18 mouse cellular contexts compared by ENCODE assay signal in genomic region chr5:135471747-135472146, GRCm38 (mm10).
DNase-seq lines count a peak whose midpoint lies in the region; ATAC-seq and TF ChIP-seq lines count a peak whose summit lies in the region.
"Had no signal": no experiment of that assay in that cellular context is flagged by ENCODE, and none has a peak within 500 bp of the region (broad histone marks: within the 10 kb centered on the region; RNA-seq: fewer than 3 reads in every experiment).

No protein-coding gene starts in this region.

- TF ChIP-seq EP300 in liver, postnatal 0 days (IDR thresholded peaks at IDR 0.05; ENCODE audit: low read depth): no peak

- peaks cover 80% of the 10 kb centered on the region for H3K79me2 ChIP-seq in macrophage (ENCODE audit: inconsistent target)

- peak; percentile 35; the same call in 1 of the 2 replicates for ATAC-seq in liver, postnatal 0 days
- ATAC-seq in liver, embryonic 11.5 days (replicated peaks; ENCODE audit: low FRiP score): no peak
- ATAC-seq in hindbrain, embryonic 16.5 days: no peak
- ATAC-seq: activated CD4-positive, CD25-positive, alpha-beta regulatory T cell, adult 4 months; forebrain, embryonic 15.5 days; hindbrain, postnatal 0 days; Patski had no signal

- H3K27me3 ChIP-seq in liver, postnatal 0 days (ENCODE audit: insufficient read depth, low read length): no peaks in the 10 kb centered on the region
- H3K27me3 ChIP-seq in liver, embryonic 11.5 days (replicated peaks; ENCODE audit: control insufficient read depth, insufficient read depth, low read length): no peaks in the 10 kb centered on the region
- no peaks in the 10 kb centered on the region for H3K27me3 ChIP-seq in hindbrain, embryonic 16.5 days (replicated peaks; ENCODE audit: control insufficient read depth, insufficient read depth, low read length)
- H3K27me3 ChIP-seq: CH12.LX; embryonic facial prominence, embryonic 12.5 days; forebrain, embryonic 15.5 days; heart, embryonic 12.5 days; Patski had no signal

- H3K4me3 ChIP-seq in liver, postnatal 0 days (ENCODE audit: low read depth, low read length): no peak overlapping the region
- H3K4me3 ChIP-seq in liver, embryonic 11.5 days (ENCODE audit: low read depth, low read length): no peak overlapping the region
- H3K4me3 ChIP-seq in macrophage (ENCODE audit: inconsistent target): no peak overlapping the region
- no peak overlapping the region for H3K4me3 ChIP-seq in hindbrain, embryonic 16.5 days (ENCODE audit: low read length)
- H3K4me3 ChIP-seq: embryonic facial prominence, embryonic 12.5 days; forebrain, embryonic 15.5 days; heart, embryonic 12.5 days had no signal

- no peak overlapping the region for H3K9ac ChIP-seq in liver, postnatal 0 days (replicated peaks)
- no peak overlapping the region for H3K9ac ChIP-seq in liver, embryonic 11.5 days (ENCODE audit: low read depth, low read length)
- no peak overlapping the region for H3K9ac ChIP-seq in hindbrain, embryonic 16.5 days (ENCODE audit: low read depth, low read length)
- H3K9ac ChIP-seq: embryonic facial prominence, embryonic 12.5 days; forebrain, embryonic 15.5 days; heart, embryonic 12.5 days had no signal

- H3K27ac ChIP-seq in liver, postnatal 0 days (ENCODE audit: low read depth): peak overlapping the region; percentile 55
- no peak overlapping the region for H3K27ac ChIP-seq in liver, embryonic 11.5 days (ENCODE audit: low read depth, low read length)
- H3K27ac ChIP-seq in macrophage: peak overlapping the region; percentile 96
- H3K27ac ChIP-seq in hindbrain, embryonic 16.5 days (ENCODE audit: low read depth, low read length): no peak overlapping the region
- H3K27ac ChIP-seq: embryonic facial prominence, embryonic 12.5 days; forebrain, embryonic 15.5 days; hindbrain, postnatal 0 days had no signal

- no peaks in the 10 kb centered on the region for H3K36me3 ChIP-seq in liver, postnatal 0 days (replicated peaks; ENCODE audit: insufficient read depth, low read length)
- H3K36me3 ChIP-seq in liver, embryonic 11.5 days (ENCODE audit: control insufficient read depth, insufficient read depth, low read length): 0 out of 2 replicates have a peak, but pooled peaks cover 4% of the 10 kb centered on the region
- no peaks in the 10 kb centered on the region for H3K36me3 ChIP-seq in macrophage (ENCODE audit: inconsistent target)
- H3K36me3 ChIP-seq in hindbrain, embryonic 16.5 days (ENCODE audit: control insufficient read depth, insufficient read depth, low read length): 0 out of 2 replicates have a peak, but pooled peaks cover 3% of the 10 kb centered on the region

- 80% methylated on average over 4 of the region's 4 CpGs for WGBS in liver, postnatal 0 days (ENCODE audit: insufficient replicate concordance)
- 91% methylated on average over 4 of the region's 4 CpGs for WGBS in liver, embryonic 11.5 days
- WGBS in macrophage (ENCODE audit: missing documents): 32% methylated on average over 4 of the region's 4 CpGs
- WGBS in hindbrain, embryonic 16.5 days: 98% methylated on average over 4 of the region's 4 CpGs

- 0 out of 2 replicates have a peak, but pooled peaks cover 3% of the 10 kb centered on the region for H3K4me1 ChIP-seq in liver, postnatal 0 days (ENCODE audit: insufficient read depth)
- H3K4me1 ChIP-seq in liver, embryonic 11.5 days (replicated peaks; ENCODE audit: control insufficient read depth, insufficient read depth, low read length): no peaks in the 10 kb centered on the region
- H3K4me1 ChIP-seq in hindbrain, embryonic 16.5 days (ENCODE audit: control insufficient read depth, insufficient read depth, low read depth, low read length): no peaks in the 10 kb centered on the region
- H3K4me1 ChIP-seq: embryonic facial prominence, embryonic 12.5 days; forebrain, embryonic 15.5 days; heart, embryonic 12.5 days had no signal

- TF ChIP-seq CTCF in liver, postnatal 0 days (IDR thresholded peaks at IDR 0.05; ENCODE audit: low read depth): no peak

- H3K4me2 ChIP-seq in liver, postnatal 0 days (ENCODE audit: low read depth, low read length): no peak overlapping the region
- no peak overlapping the region for H3K4me2 ChIP-seq in liver, embryonic 11.5 days
- H3K4me2 ChIP-seq in hindbrain, embryonic 16.5 days (ENCODE audit: low read length): no peak overlapping the region
- H3K4me2 ChIP-seq: embryonic facial prominence, embryonic 12.5 days; forebrain, embryonic 15.5 days; heart, embryonic 12.5 days had no signal

- no peaks in the 10 kb centered on the region for H3K9me3 ChIP-seq in liver, postnatal 0 days (ENCODE audit: low read length)
- H3K9me3 ChIP-seq in liver, embryonic 11.5 days (ENCODE audit: control insufficient read depth, low read length): no peaks in the 10 kb centered on the region
- no peaks in the 10 kb centered on the region for H3K9me3 ChIP-seq in hindbrain, embryonic 16.5 days (ENCODE audit: control insufficient read depth, low read length)
- H3K9me3 ChIP-seq: embryonic facial prominence, embryonic 12.5 days; forebrain, embryonic 15.5 days; heart, embryonic 12.5 days had no signal

- DNase-seq in liver, postnatal 0 days: no peak
- no peak for DNase-seq in liver, embryonic 11.5 days (ENCODE audit: low spot score)
- DNase-seq in brain, adult 2 months (ENCODE audit: low read depth, low spot score): peak; percentile 69
- peak; percentile 59 for DNase-seq in telencephalon, adult 2 months (ENCODE audit: low read depth, low spot score)
- DNase-seq in cerebellum, postnatal 36 days: no peak
- DNase-seq: adrenal gland, postnatal 14 days; cerebellum, adult 2 months; cerebellum, postnatal 10 days; gastrocnemius, postnatal 14 days had no signal

Comparison
In these comparisons a context has a peak if more than half of its experiments do, and no peak if none do; other contexts are left out.
1. H3K27ac ChIP-seq: peak in liver, postnatal 0 days (single experiment) and macrophage (single experiment); none in liver, embryonic 11.5 days (single experiment) and hindbrain, embryonic 16.5 days (single experiment).
2. DNase-seq: peak in brain, adult 2 months (single experiment) and telencephalon, adult 2 months (single experiment); none in liver, postnatal 0 days (single experiment), liver, embryonic 11.5 days (single experiment) and cerebellum, postnatal 36 days (0 of 2).